In the genomic region with DNA sequence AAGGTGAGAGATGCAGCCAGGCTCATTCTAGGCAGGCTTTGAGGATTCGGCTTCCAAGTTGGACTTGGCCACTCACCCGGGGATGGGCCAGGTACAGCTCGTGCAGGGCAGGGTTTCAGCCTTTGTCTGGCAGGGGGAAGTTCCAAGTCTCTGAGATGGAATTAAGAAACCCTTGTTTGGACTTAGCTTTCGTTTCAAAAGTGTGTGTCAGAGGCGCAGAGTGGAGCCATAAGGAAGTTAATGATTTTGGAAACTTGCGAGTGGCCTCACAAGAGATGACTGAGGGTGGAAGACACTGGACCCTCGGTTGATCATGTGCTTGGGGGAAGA, we compare ENCODE assay signal across 8 mouse cellular contexts. TPM values are rescaled to one million over a fixed set of nuclear protein-coding genes. Genes with fewer than 3 reads are reported as not detected.
DNase-seq lines count a peak whose midpoint lies in the region; ATAC-seq and TF ChIP-seq lines count a peak whose summit lies in the region.

No protein-coding gene starts in this region.

- TF ChIP-seq POLR2A in liver, adult 2 months (IDR thresholded peaks at IDR 0.05; ENCODE audit: extremely low read depth, insufficient read depth, low read length) = no peak

- H3K27me3 ChIP-seq in liver, adult 2 months (ENCODE audit: control insufficient read depth, insufficient read depth, low read length) = no peaks in the 10 kb centered on the region
- H3K27me3 ChIP-seq in embryonic facial prominence, embryonic 15.5 days = no peaks in the 10 kb centered on the region
- no peaks in the 10 kb centered on the region for H3K27me3 ChIP-seq in limb, embryonic 12.5 days
- no peaks in the 10 kb centered on the region; the same call in 1 of the 2 replicates for H3K27me3 ChIP-seq in neural tube, embryonic 14.5 days (ENCODE audit: control insufficient read depth, insufficient read depth, low read length)

- peaks cover 36% of the 10 kb centered on the region for H3K79me2 ChIP-seq in liver, adult 2 months (ENCODE audit: control insufficient read depth, insufficient read depth, low read length)

- DNase-seq in liver, adult 2 months (ENCODE audit: extremely low read depth, low read depth, low spot score) = peak; percentile 74
- no peak for DNase-seq in liver
- DNase-seq in frontal cortex, postnatal 10 days (ENCODE audit: low spot score in 2 of 2) = no peak
- DNase-seq in ovary, adult 18-20 months (ENCODE audit: low spot score) = no peak
- DNase-seq in ovary, postnatal 36 days (ENCODE audit: low spot score) = no peak

- no peaks in the 10 kb centered on the region for H3K36me3 ChIP-seq in liver, adult 2 months (ENCODE audit: control insufficient read depth, insufficient read depth, low read length)
- peaks cover 5% of the 10 kb centered on the region; the same call in 1 of the 2 replicates for H3K36me3 ChIP-seq in embryonic facial prominence, embryonic 15.5 days
- H3K36me3 ChIP-seq in limb, embryonic 12.5 days = peaks cover 36% of the 10 kb centered on the region
- H3K36me3 ChIP-seq in neural tube, embryonic 14.5 days (ENCODE audit: control insufficient read depth, insufficient read depth, low read length) = no peaks in the 10 kb centered on the region

- no peak for ATAC-seq in embryonic facial prominence, embryonic 15.5 days (ENCODE audit: insufficient number of reproducible peaks, low FRiP score, low TSS enrichment, low read depth)
- no peak for ATAC-seq in limb, embryonic 12.5 days (ENCODE audit: insufficient number of reproducible peaks, insufficient read depth, low FRiP score, low TSS enrichment, low read depth)
- ATAC-seq in neural tube, embryonic 14.5 days (ENCODE audit: low read depth) = no peak

- H3K9ac ChIP-seq in liver, adult 2 months (ENCODE audit: low read depth, low read length) = peak overlapping the region; percentile 94
- H3K9ac ChIP-seq in embryonic facial prominence, embryonic 15.5 days = peak overlapping the region; percentile 85
- H3K9ac ChIP-seq in limb, embryonic 12.5 days (replicated peaks) = peak overlapping the region; percentile 98
- H3K9ac ChIP-seq in neural tube, embryonic 14.5 days (replicated peaks; ENCODE audit: low read depth, low read length) = peak overlapping the region; percentile 90

- WGBS in liver, adult 2 months = 9% methylated on average over 7 of the region's 7 CpGs
- WGBS in embryonic facial prominence, embryonic 15.5 days = 8% methylated on average over 7 of the region's 7 CpGs
- WGBS in limb, embryonic 12.5 days = 9% methylated on average over 7 of the region's 7 CpGs
- 16% methylated on average over 7 of the region's 7 CpGs for WGBS in neural tube, embryonic 14.5 days

- no peak for TF ChIP-seq CTCF in liver, adult 2 months (IDR thresholded peaks at IDR 0.05; ENCODE audit: low read depth, low read length)

- H3K9me3 ChIP-seq in embryonic facial prominence, embryonic 15.5 days (replicated peaks) = no peaks in the 10 kb centered on the region
- H3K9me3 ChIP-seq in limb, embryonic 12.5 days = no peaks in the 10 kb centered on the region
- H3K9me3 ChIP-seq in neural tube, embryonic 14.5 days (ENCODE audit: control insufficient read depth, low read length) = no peaks in the 10 kb centered on the region

- peak overlapping the region; percentile 68 for H3K27ac ChIP-seq in liver, adult 2 months (replicated peaks; ENCODE audit: insufficient read depth, low read depth, low read length)
- H3K27ac ChIP-seq in embryonic facial prominence, embryonic 15.5 days (replicated peaks) = peak overlapping the region; percentile 88
- peak overlapping the region; percentile 94 for H3K27ac ChIP-seq in limb, embryonic 12.5 days
- no peak overlapping the region; the same call in 1 of the 2 replicates for H3K27ac ChIP-seq in neural tube, embryonic 14.5 days (ENCODE audit: low read depth, low read length)

- peak overlapping the region; percentile 69 for H3K4me2 ChIP-seq in embryonic facial prominence, embryonic 15.5 days (replicated peaks)
- H3K4me2 ChIP-seq in limb, embryonic 12.5 days = peak overlapping the region; percentile 82
- peak overlapping the region; percentile 91 for H3K4me2 ChIP-seq in neural tube, embryonic 14.5 days (ENCODE audit: low read depth, low read length)

- peak overlapping the region; percentile 80 for H3K4me3 ChIP-seq in liver, adult 2 months (ENCODE audit: insufficient read depth, low read depth, low read length)
- H3K4me3 ChIP-seq in embryonic facial prominence, embryonic 15.5 days (replicated peaks) = peak overlapping the region; percentile 97
- peak overlapping the region; percentile 99 for H3K4me3 ChIP-seq in limb, embryonic 12.5 days (replicated peaks)
- H3K4me3 ChIP-seq in neural tube, embryonic 14.5 days (ENCODE audit: low read depth, low read length) = peak overlapping the region; percentile 97

- peaks cover 39% of the 10 kb centered on the region for H3K4me1 ChIP-seq in liver, adult 2 months (ENCODE audit: control insufficient read depth, insufficient read depth, low read length)
- peaks cover 56% of the 10 kb centered on the region for H3K4me1 ChIP-seq in embryonic facial prominence, embryonic 15.5 days
- peaks cover 46% of the 10 kb centered on the region for H3K4me1 ChIP-seq in limb, embryonic 12.5 days (replicated peaks)
- peaks cover 28% of the 10 kb centered on the region for H3K4me1 ChIP-seq in neural tube, embryonic 14.5 days (ENCODE audit: control insufficient read depth, insufficient read depth, low read length)

RNA-seq across cellular contexts. Expression of gene Bri3, which starts 12.3 kb away (rescaled TPM):
- 24.9 and 29.5 TPM in 2 replicates for total RNA-seq in liver, adult 2 months (2014; rRNA removed)
- polyA plus RNA-seq in liver, adult 2 months (2012; rRNA removed) = 74.6 and 85.7 TPM in 2 replicates
- polyA plus RNA-seq in embryonic facial prominence, embryonic 15.5 days (2015; fragmentation: Nextera tagmentation; extraction: Ambion mirVana) = 112 and 118 TPM in 2 replicates
- polyA plus RNA-seq in limb, embryonic 12.5 days (2016; fragmentation: Nextera tagmentation; extraction: Ambion mirVana) = 143 and 148 TPM in 2 replicates
- 111 and 114 TPM in 2 replicates for polyA plus RNA-seq in neural tube, embryonic 14.5 days (2014; fragmentation: Nextera tagmentation; extraction: Ambion mirVana)

RNA-seq across cellular contexts. Expression of gene Tecpr1, which starts 33.1 kb away (rescaled TPM):
- total RNA-seq in liver, adult 2 months (2014; rRNA removed) = 5.9 and 6.6 TPM in 2 replicates
- 9.3 and 13.0 TPM in 2 replicates for polyA plus RNA-seq in liver, adult 2 months (2012; rRNA removed)
- polyA plus RNA-seq in embryonic facial prominence, embryonic 15.5 days (2015; fragmentation: Nextera tagmentation; extraction: Ambion mirVana) = 25.9 and 26.1 TPM in 2 replicates
- polyA plus RNA-seq in limb, embryonic 12.5 days (2016; fragmentation: Nextera tagmentation; extraction: Ambion mirVana) = 22.1 and 24.3 TPM in 2 replicates
- polyA plus RNA-seq in neural tube, embryonic 14.5 days (2014; fragmentation: Nextera tagmentation; extraction: Ambion mirVana) = 35.7 and 38.1 TPM in 2 replicates
